Mouse (Mus musculus) heart, postnatal 14 days (tissue): ENCODE results near the gene Ccdc33. TPM values are rescaled to one million over a fixed set of nuclear protein-coding genes. Genes with fewer than 3 reads are reported as not detected.
A peak's percentile ranks its signal among the peaks of the same experiment; 100 is the strongest.

Experiments
- DNase-seq, 2 experiments: peaks; one replicate each; pipeline ENCODE4 v3.0.0; 2021 to 2022
- intact Hi-C: fragments of 180-260 bp; cut with DNase I; formaldehyde crosslinking; loops from one replicate; pipeline ENCODE4 v1.15.1; 2025
- total RNA-seq, 2 experiments: library from RNA; stranded (reverse); gene quantifications; 2 replicates each; pipeline ENCODE4 v1.2.3; 2021

Ccdc33 gene
- total RNA-seq, 2 experiments from 2014 or later: 0.53 TPM; not detected in 1

- no peak for DNase-seq
- intact Hi-C loops: no loop called here
These were observed 22.6 kb downstream of the Ccdc33 start for GRCm38 (mm10) chr9:58095977-58096376.

GRCm38 (mm10) chr9:58093776-58094175 lies 24.8 kb downstream of the Ccdc33 start:
- no peak for DNase-seq
- intact Hi-C loops: no loop called here

DNA sequence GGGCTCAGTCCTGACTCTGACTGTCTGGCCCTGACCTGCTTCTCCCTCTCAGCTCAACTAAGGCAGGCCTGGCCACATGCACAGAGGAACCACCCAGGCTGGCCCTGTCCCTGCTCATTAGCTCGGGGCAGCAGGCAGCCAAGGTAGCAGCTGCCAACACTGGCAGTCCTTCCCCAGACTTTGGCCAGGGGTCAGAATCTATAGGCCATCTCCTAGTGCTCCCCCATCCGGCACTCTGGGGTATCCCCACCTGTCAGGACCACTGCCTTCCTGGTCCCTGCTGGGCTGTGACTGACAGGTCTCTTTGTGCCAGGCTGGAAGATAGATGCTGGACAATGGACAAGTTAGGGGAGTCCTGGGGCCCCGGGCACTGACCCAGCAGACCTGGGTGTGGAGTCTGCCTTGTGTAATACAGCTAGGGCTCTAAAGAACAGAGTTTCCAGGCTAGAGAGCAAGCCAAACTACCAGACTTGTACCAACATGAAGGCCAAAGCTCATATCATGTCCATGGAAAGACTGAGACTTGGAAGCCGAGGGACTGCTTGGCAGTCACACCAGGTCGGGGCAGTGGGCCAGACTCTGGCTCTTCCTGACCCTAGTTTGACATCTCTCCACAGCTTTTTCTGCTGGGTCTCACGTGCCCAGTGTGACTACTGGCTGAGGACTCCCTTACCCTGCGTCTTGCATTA lies 25.9 kb downstream of the Ccdc33 start:
- intact Hi-C loops: no loop called here
- DNase-seq: peak; percentile 77

DNA sequence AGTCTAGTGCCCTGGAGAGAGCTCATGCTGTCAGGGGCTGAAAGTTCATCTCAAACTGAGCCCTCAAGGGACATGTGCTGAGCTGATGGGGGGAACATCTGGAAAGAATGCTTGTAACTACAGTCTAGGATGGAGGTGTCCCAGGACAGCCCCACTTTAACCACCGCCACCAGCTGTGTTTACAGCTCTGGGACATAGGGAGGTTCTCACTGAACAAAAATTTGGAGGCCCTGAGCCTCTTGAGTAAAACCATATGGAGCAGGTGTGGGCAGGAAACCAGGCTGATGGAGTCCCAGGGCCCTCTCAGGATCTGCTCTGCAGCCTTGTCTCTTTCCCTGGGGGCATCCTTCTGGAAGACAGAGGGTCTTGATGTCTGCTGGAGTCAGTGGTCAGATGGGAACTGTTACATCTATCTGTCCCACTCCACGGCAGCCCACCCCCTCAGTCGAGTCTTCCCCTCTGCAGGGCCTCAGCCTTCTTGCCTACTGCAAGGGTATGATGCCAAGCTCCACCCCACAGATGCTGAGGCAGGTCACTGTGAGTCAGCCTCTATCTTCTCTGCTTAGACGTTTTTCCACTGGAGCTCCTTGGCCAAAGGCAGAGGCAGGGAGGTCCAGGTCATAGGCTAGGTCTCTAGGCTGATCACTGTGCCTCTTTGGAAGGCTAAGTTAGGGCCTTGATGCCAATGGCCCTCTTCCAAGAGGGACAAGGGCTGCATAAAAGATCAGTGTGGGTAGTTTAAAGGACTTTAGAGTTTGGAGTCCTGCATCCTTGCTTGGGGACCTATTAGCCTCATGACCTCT lies 26.8 kb downstream of the Ccdc33 start:
- DNase-seq: peak; percentile 47
- intact Hi-C loops: no loop called here

GRCm38 (mm10) chr9:58087277-58087998 lies 31.2 kb downstream of the Ccdc33 start:
- DNase-seq: no peak
- intact Hi-C loops: no loop called here

DNA sequence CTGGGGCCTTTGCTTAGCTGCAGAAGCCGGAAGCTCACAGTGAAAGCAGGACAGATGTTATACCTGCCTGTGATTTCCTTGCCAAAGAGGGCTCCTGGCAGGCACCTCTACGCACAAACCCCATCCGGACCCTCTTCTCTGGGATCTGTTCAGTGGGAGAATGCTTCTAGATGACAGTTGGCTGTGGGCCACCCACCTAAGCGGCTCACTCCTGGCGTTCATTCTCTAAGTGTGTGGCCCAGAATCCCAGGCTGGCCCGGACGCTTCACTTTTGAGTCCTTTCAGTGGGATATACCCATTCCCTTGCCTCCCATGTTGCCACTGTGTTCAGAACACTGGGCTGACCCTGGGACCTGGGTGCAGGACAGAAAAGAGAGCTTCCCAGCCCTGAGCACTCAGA lies 31.8 kb downstream of the Ccdc33 start:
- no peak for DNase-seq
- intact Hi-C loops: no loop called here

DNA sequence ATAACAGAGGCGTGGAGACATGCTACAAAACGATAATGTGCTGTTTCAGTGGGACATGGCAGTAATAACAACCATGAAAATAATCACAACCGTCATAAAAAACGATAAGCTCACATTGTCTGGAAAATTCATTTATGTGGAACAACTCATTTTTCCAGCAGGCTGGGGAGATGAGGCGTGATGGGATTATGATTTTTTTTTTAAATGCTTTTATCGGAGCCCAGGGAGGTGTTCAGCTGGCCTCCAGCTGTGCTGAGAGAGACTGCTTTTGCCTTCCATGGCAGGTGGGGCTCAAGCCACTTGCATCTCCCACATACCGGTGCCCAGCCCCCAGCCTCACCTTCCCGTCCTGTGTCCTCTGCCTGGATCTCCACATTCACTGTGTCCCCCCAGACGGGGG lies 32.4 kb downstream of the Ccdc33 start:
- intact Hi-C loops: no loop called here

GRCm38 (mm10) chr9:58085074-58085473 lies 33.5 kb downstream of the Ccdc33 start:
- intact Hi-C loops: no loop called here
- peak in 1 of 2 experiments; percentile 21 for DNase-seq

More for the DNA sequence above, 32.4 kb downstream of the Ccdc33 start:
- DNase-seq: no peak

DNA sequence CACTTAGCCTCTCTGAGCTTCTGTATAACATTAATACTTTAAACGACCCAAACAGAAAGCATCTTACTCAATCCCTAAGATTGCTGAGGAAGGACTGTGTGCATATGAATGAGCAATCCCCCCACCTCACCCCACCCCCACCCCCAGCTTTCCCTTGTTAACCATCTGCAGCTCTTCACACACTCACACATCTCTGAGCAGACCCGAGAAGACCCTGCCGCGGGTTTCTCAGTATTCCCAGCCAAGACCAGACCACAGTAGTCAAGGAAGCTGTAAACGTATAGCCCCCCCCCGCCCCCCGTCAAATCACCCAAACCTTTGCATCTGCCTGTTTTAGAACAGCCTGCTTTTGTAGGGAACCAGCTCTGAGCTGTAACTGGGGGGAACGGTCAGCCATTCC lies 34.0 kb downstream of the Ccdc33 start:
- DNase-seq: no peak
- intact Hi-C loops: no loop called here

- DNase-seq: no peak
- intact Hi-C loops: no loop called here
These were observed 44.1 kb downstream of the Ccdc33 start for GRCm38 (mm10) chr9:58074561-58074960.

GRCm38 (mm10) chr9:58067546-58067945 lies 51.1 kb downstream of the Ccdc33 start:
- peak in 1 of 2 experiments; percentile 42 for DNase-seq
- intact Hi-C loops: no loop called here

- no peak for DNase-seq
- intact Hi-C loops: no loop called here
These were observed 51.9 kb downstream of the Ccdc33 start for GRCm38 (mm10) chr9:58066731-58067095.

- DNase-seq: no peak
- intact Hi-C loops: no loop called here
These were observed 52.5 kb downstream of the Ccdc33 start for GRCm38 (mm10) chr9:58065977-58066730.

- no peak for DNase-seq
- intact Hi-C loops: no loop called here
These were observed 53.1 kb downstream of the Ccdc33 start for GRCm38 (mm10) chr9:58065532-58065931.

- no peak for DNase-seq
- intact Hi-C loops: no loop called here
These were observed 55.1 kb downstream of the Ccdc33 start, which contains the start of gene Stra6 for GRCm38 (mm10) chr9:58063531-58063930. Stra6 (plus strand) TSS chr9:58063788.

GRCm38 (mm10) chr9:58060677-58061667 lies 57.7 kb downstream of the Ccdc33 start:
- peak; percentile 72 to 81 for DNase-seq
- intact Hi-C loops: no loop called here

GRCm38 (mm10) chr9:58059920-58060319 lies 58.7 kb downstream of the Ccdc33 start:
- no peak for DNase-seq
- intact Hi-C loops: no loop called here

- intact Hi-C loops: no loop called here
These were observed 63.0 kb downstream of the Ccdc33 start for GRCm38 (mm10) chr9:58055666-58056065.

DNA sequence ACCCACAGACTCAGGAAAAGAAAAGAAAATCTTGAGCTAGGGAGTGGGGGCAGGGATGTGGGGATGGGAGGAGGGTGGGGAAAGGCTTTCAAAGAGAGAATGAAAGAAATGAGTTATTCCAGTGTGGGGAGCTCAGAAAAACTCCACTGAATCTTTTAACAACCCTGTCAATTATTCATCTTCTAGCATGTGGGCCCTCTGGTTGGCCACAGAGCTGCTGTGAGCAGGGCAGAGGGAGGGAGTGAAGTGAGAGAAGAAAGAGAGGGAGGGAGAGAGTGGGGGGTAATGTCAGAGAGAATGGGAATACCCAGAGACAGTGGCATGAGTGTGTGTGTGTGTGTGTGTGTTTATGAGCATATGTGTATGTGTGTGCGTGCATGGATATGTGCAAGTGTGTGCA lies 64.6 kb downstream of the Ccdc33 start:
- intact Hi-C loops: no loop called here
- no peak for DNase-seq

More at GRCm38 (mm10) chr9:58055666-58056065, 63.0 kb downstream of the Ccdc33 start:
- DNase-seq: no peak
